Mouse (Mus musculus) adrenal gland, postnatal 36 days (tissue): Measurements from ENCODE around the gene Glud1. TPM values are rescaled to one million over a fixed set of nuclear protein-coding genes. Genes with fewer than 3 reads are reported as not detected.

Source experiments
- DNase-seq, 2 experiments: peaks; one replicate each; pipeline ENCODE4 v3.0.0; 2021; ENCODE audit warnings: mixed read lengths in 1 of 2
- total RNA-seq, 2 experiments: library from RNA; stranded (reverse); gene quantifications; 2 replicates each; pipeline ENCODE4 v1.2.3; 2021

Glud1 gene
- total RNA-seq, 2 experiments from 2014 or later = 177 to 206 TPM

GRCm38 (mm10) chr14:34378560-34379331 lies 68.2 kb downstream of the Glud1 start:
- peak; percentile 58 to 64 for DNase-seq

GRCm38 (mm10) chr14:34382921-34383704 lies 72.6 kb downstream of the Glud1 start:
- no peak for DNase-seq

GRCm38 (mm10) chr14:34393295-34393694 lies 82.8 kb downstream of the Glud1 start:
- no peak for DNase-seq

Other genes starting within 250 kb of the Glud1 start
- gene Anxa8, start 224.7 kb upstream of the Glud1 start, total RNA-seq = 1 to 10 TPM; 2.8 to 3.5 TPM
- gene A630023A22Rik, start 208.0 kb upstream of the Glud1 start, total RNA-seq = not detected
- gene Npy4r, start 158.2 kb upstream of the Glud1 start, total RNA-seq = under 1 TPM; 0.13 to 0.20 TPM
- gene Gprin2, start 109.1 kb upstream of the Glud1 start, total RNA-seq = 1 to 10 TPM; 1.1 to 1.6 TPM
- gene Syt15, start 91.1 kb upstream of the Glud1 start, total RNA-seq = under 1 TPM; 0.20 TPM
- 10 to 100 TPM in 1 of 2 experiments, 1 to 10 TPM in 1; 7.4 to 14.9 TPM for gene Shld2, start 234 bp upstream of the Glud1 start, total RNA-seq
- gene Fam25c, start 44.7 kb downstream of the Glud1 start, total RNA-seq = not detected
- 10 to 100 TPM; 12.3 to 34.4 TPM for gene Sncg, start 64.1 kb downstream of the Glud1 start, total RNA-seq
- 10 to 100 TPM; 25.6 to 41.9 TPM for gene Mmrn2, start 64.7 kb downstream of the Glud1 start, total RNA-seq
- 10 to 100 TPM; 58.6 to 74.3 TPM for gene Bmpr1a, start 192.6 kb downstream of the Glud1 start, total RNA-seq
- not detected for gene 9230112D13Rik, start 212.1 kb downstream of the Glud1 start, total RNA-seq